Mouse (Mus musculus): ENCODE measurements around the gene Igfbp1.
"Not testable (repeated sequence)": the region's sequence is repeated elsewhere in the genome, so short reads cannot be mapped to it uniquely, and the experiment has no call there.

The Igfbp1 gene

GRCm38 (mm10) chr11:7194432-7195311, 2.9 kb upstream of the Igfbp1 start:
- DNase-seq (ENCODE audit: low spot score in 2 of 2): no peak

GRCm38 (mm10) chr11:7195312-7195685, 2.3 kb upstream of the Igfbp1 start:
- DNase-seq (ENCODE audit: low spot score in 2 of 2): no peak

- no peak for DNase-seq (ENCODE audit: low spot score in 2 of 2)
Observed at GRCm38 (mm10) chr11:7198006-7198405, 424 bp downstream of the Igfbp1 start.

- DNase-seq (ENCODE audit: low spot score in 2 of 2): no peak
Observed at GRCm38 (mm10) chr11:7198481-7199256, 1.1 kb downstream of the Igfbp1 start.

- peak in 1 of 2 experiments; percentile 83 for DNase-seq (ENCODE audit: low spot score in 2 of 2)
Observed at GRCm38 (mm10) chr11:7199736-7200392, 2.3 kb downstream of the Igfbp1 start.

GRCm38 (mm10) chr11:7200393-7200783, 2.8 kb downstream of the Igfbp1 start:
- no peak for DNase-seq (ENCODE audit: low spot score in 2 of 2)

GRCm38 (mm10) chr11:7202206-7202605, 4.6 kb downstream of the Igfbp1 start:
- DNase-seq (ENCODE audit: low spot score in 2 of 2): no peak

- no peak for DNase-seq (ENCODE audit: low spot score in 2 of 2)
Observed at GRCm38 (mm10) chr11:7203846-7204245, 6.3 kb downstream of the Igfbp1 start.

GRCm38 (mm10) chr11:7210343-7210742, 12.8 kb downstream of the Igfbp1 start:
- peak; percentile 80 to 86 for DNase-seq (ENCODE audit: low spot score in 2 of 2)

- DNase-seq (ENCODE audit: low spot score in 2 of 2): no peak
Observed at GRCm38 (mm10) chr11:7211211-7211610, 13.6 kb downstream of the Igfbp1 start.

- no peak for DNase-seq (ENCODE audit: low spot score in 2 of 2)
Observed at GRCm38 (mm10) chr11:7212126-7212798, 14.7 kb downstream of the Igfbp1 start.

GRCm38 (mm10) chr11:7213161-7213500, 15.5 kb downstream of the Igfbp1 start:
- DNase-seq (ENCODE audit: low spot score in 2 of 2): no peak

GRCm38 (mm10) chr11:7213501-7214341, 16.1 kb downstream of the Igfbp1 start, which contains the start of gene Igfbp3:
Gene Igfbp3 (minus strand): TSS chr11:7213923.
- peak; percentile 90 to 91 for DNase-seq (ENCODE audit: low spot score in 2 of 2)

- no peak for DNase-seq (ENCODE audit: low spot score in 2 of 2)
Observed at GRCm38 (mm10) chr11:7214342-7214660, 16.7 kb downstream of the Igfbp1 start.

- DNase-seq (ENCODE audit: low spot score in 2 of 2): peak; percentile 83 to 86
Observed at GRCm38 (mm10) chr11:7214761-7215160, 17.2 kb downstream of the Igfbp1 start.

GRCm38 (mm10) chr11:7215703-7216102, 18.1 kb downstream of the Igfbp1 start:
- peak; percentile 66 to 76 for DNase-seq (ENCODE audit: low spot score in 2 of 2)

- not testable (repeated sequence) for DNase-seq (ENCODE audit: low spot score in 2 of 2)
Observed at GRCm38 (mm10) chr11:7221826-7222225, 24.2 kb downstream of the Igfbp1 start.

- peak; percentile 50 to 54 for DNase-seq (ENCODE audit: low spot score in 2 of 2)
Observed at GRCm38 (mm10) chr11:7226200-7226599, 28.6 kb downstream of the Igfbp1 start.

GRCm38 (mm10) chr11:7226810-7227550, 29.4 kb downstream of the Igfbp1 start:
- no peak for DNase-seq (ENCODE audit: low spot score in 2 of 2)

- no peak for DNase-seq (ENCODE audit: low spot score in 2 of 2)
Observed at GRCm38 (mm10) chr11:7228107-7228506, 30.5 kb downstream of the Igfbp1 start.
